Mouse (Mus musculus) frontal cortex, postnatal 14 days (tissue): ENCODE measurements around the gene Tbcel.

Source experiments
- DNase-seq, 2 experiments: peaks; one replicate each; pipeline ENCODE4 v3.0.0; 2022; ENCODE audit warnings: low spot score in 2 of 2

Gene Tbcel

GRCm38 (mm10) chr9:42507709-42508108 is at the start of gene Tbcel:
TSS of gene Tbcel (minus strand) at chr9:42507809.
- DNase-seq: no peak

GRCm38 (mm10) chr9:42555186-42555585 is 47.6 kb upstream of the Tbcel start:
- no peak for DNase-seq

- DNase-seq: peak; percentile 48 to 76
Observed at GRCm38 (mm10) chr9:42550116-42550515, 42.5 kb upstream of the Tbcel start.

GRCm38 (mm10) chr9:42548981-42549380 is 41.4 kb upstream of the Tbcel start:
- DNase-seq: no peak

- DNase-seq: no peak
Observed at GRCm38 (mm10) chr9:42544521-42544920, 36.9 kb upstream of the Tbcel start.

GRCm38 (mm10) chr9:42533491-42533890 is 25.9 kb upstream of the Tbcel start:
- DNase-seq: no peak

- DNase-seq: no peak
Observed at GRCm38 (mm10) chr9:42533041-42533440, 25.4 kb upstream of the Tbcel start.

- no peak for DNase-seq
Observed at GRCm38 (mm10) chr9:42531951-42532350, 24.3 kb upstream of the Tbcel start.

- peak; percentile 45 to 54 for DNase-seq
Observed at GRCm38 (mm10) chr9:42530221-42531152, 22.9 kb upstream of the Tbcel start.

- DNase-seq: peak; percentile 27 to 30
Observed at GRCm38 (mm10) chr9:42520587-42521084, 13.0 kb upstream of the Tbcel start.

- no peak for DNase-seq
Observed at GRCm38 (mm10) chr9:42518163-42518562, 10.6 kb upstream of the Tbcel start.

- DNase-seq: no peak
Observed at GRCm38 (mm10) chr9:42513159-42513558, 5.5 kb upstream of the Tbcel start.

GRCm38 (mm10) chr9:42512312-42512711 is 4.7 kb upstream of the Tbcel start:
- DNase-seq: no peak

- no peak for DNase-seq
Observed at GRCm38 (mm10) chr9:42508235-42508634, 626 bp upstream of the Tbcel start.

- DNase-seq: no peak
Observed at GRCm38 (mm10) chr9:42507022-42507421, 587 bp downstream of the Tbcel start.

GRCm38 (mm10) chr9:42504971-42505510 is 2.6 kb downstream of the Tbcel start:
- DNase-seq: no peak

GRCm38 (mm10) chr9:42504559-42504958 is 3.0 kb downstream of the Tbcel start:
- DNase-seq: no peak

GRCm38 (mm10) chr9:42503709-42504108 is 3.9 kb downstream of the Tbcel start:
- DNase-seq: no peak

- DNase-seq: no peak
Observed at GRCm38 (mm10) chr9:42496296-42496695, 11.3 kb downstream of the Tbcel start.

- DNase-seq: peak; percentile 44
Observed at GRCm38 (mm10) chr9:42491780-42492179, 15.8 kb downstream of the Tbcel start.

- no peak for DNase-seq
Observed at GRCm38 (mm10) chr9:42490589-42491382, 16.8 kb downstream of the Tbcel start.

- no peak for DNase-seq
Observed at GRCm38 (mm10) chr9:42488071-42488470, 19.5 kb downstream of the Tbcel start.
